Mouse (Mus musculus) cerebellum, postnatal 4 days (tissue): ENCODE results near the gene Atg3.
A peak's percentile ranks its signal among the peaks of the same experiment; 100 is the strongest.

Experiments used
- DNase-seq, 2 experiments: peaks; one replicate each; pipeline ENCODE4 v3.0.0; 2022; ENCODE audit warnings: low spot score in 2 of 2, mixed read lengths in 1 of 2

Gene Atg3

DNA sequence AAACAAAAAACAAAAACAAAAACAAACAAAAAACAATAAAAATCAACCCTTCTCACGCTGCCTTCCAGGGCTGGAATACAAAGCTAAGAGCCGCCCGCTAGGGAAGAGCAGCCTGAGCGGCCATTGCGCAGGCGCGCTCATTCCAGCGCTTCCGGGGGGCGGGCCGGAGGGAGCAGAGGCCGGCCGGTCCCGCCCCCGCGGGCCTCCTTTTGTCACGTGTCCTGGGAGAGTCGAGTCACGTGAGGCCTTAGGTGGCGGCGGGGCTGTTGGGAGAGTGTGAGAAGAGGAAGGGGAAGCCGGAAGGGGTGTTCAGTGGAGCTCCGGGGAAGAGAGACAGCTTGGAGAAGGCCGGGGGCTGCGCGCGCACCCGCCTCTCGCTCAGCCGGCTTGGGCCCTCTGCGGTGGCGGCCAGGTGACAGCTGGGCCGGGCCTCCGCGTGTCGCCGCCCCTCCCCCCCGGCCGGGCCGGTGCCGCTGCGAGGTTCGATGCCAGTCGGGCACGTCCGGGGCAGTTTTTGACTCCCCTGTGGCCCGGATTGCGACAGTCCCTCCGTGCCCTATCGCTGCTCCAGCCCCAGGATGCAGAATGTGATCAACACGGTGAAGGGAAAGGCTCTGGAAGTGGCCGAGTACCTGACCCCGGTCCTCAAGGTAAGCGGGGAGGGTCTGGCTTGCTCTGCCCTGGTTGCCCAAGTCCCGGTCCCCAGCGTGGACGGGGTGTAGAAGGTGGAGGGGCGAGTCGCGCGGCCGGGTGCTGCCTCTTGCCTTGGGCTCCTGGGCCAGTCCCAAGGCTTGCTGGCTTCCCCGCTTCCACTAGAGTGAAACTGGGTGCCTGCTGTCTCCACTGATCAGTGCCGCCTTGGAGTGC lies at the start of gene Atg3, which contains the start of gene Slc35a5:
TSS of gene Atg3 (plus strand) at position 264 of the 867 bp plus-strand sequence.
TSS of gene Slc35a5 (minus strand) at position 185 of the 867 bp plus-strand sequence.
- peak; percentile 88 to 93 for DNase-seq

DNA sequence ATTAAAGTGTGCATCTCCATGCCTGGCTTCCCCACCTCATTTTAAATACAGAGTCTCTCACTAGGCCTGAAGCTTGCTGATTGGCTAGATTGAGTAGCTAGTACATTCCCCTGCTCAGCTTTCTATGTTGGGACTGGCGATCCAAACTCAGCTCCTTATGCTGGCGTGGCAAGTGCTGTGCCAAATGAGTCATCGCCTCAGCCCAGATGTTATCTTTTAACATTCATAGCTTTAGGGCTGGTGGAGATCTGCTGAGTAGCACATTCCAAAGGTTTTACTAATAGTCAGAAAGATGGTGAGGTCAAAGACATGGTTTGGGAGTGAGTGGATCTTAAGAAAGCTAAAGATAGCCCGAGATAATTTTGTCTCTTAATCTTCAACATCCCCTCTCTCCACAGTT lies 48.1 kb upstream of the Atg3 start:
- no peak for DNase-seq

DNA sequence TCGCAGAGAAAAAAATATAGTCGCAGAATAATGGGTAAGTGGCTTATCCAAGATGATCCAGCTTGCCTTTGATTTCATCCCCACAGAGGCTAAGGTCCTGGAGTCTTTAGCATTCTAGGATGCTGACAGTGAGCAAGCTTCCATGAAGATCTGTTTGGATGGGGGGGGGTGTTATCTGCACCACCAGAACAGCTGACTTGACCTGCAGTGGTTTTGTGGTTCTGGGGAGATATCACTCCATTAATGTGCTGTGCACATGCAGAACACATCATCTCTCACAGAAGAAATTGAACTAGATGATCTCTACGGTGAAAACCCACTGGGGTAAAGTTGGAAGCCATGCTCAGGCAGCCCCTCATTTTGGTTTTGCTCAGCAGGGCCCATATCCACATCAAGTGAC lies 41.4 kb upstream of the Atg3 start:
- no peak for DNase-seq

DNA sequence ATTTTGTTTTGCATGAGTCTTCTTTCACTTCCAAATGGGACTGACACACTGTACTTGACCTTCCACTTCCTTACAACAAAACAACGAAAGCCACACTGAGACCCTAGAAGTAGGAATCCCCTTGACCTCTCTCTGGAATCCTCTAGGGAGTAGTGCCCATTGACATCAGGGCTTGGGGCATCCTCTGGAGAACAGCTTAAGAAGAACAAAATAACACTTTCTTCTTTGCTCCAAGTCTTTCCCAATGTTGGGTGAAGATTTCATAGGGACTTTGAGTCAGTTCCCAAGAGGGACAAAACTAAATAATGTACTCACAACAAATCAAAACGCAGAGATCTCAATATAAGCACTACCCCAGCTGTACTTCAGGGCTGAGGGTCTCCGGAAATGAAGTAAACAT lies 39.8 kb upstream of the Atg3 start:
- no peak for DNase-seq

DNA sequence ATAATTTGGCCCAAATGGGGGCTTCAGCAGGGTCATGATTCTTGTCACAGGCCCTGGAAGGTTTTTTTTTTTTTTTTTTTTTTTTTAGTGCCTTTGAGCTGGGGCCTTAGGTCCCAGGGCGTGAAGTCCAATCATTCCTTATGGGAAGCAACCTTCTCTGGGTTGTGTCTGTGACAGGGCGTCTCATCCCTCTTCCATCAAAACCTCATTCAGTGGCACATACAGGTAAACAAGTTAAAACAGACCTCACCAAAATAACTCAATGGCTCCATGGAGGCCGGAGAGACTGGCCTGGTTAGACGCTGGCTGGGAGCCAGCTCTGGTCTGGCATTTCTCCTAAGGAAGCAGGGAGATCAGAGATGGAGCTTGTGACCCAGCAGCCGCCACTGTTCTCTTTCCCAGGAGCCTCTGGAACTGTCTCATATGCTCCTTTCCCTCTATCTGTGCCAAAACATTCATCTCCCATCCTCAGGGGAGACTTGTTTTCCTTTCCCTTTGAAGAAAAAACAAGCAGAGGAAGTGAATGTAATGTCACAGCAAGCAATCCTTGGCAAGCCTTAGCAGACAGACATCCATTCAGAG lies 37.6 kb upstream of the Atg3 start:
- peak in 1 of 2 experiments; percentile 58 for DNase-seq

DNA sequence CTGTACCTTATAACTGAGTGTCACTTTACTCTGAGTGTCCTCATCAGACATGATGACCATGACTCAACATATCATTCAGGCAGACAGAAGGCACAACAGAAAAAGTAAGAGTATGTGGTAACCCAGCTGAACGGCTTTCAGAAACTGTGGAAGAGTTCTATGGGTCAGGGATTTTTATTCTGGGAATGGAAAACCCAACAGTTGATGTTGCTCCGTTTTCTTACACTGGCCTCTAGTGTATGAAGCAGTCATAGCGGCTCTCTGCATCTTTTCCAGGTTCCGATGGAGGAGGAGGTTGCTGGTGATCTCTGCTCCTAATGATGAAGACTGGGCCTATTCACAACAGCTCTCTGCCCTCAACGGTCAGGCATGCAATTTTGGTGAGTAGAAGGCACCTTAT lies 36.0 kb upstream of the Atg3 start:
- peak in 1 of 2 experiments; percentile 4 for DNase-seq

DNA sequence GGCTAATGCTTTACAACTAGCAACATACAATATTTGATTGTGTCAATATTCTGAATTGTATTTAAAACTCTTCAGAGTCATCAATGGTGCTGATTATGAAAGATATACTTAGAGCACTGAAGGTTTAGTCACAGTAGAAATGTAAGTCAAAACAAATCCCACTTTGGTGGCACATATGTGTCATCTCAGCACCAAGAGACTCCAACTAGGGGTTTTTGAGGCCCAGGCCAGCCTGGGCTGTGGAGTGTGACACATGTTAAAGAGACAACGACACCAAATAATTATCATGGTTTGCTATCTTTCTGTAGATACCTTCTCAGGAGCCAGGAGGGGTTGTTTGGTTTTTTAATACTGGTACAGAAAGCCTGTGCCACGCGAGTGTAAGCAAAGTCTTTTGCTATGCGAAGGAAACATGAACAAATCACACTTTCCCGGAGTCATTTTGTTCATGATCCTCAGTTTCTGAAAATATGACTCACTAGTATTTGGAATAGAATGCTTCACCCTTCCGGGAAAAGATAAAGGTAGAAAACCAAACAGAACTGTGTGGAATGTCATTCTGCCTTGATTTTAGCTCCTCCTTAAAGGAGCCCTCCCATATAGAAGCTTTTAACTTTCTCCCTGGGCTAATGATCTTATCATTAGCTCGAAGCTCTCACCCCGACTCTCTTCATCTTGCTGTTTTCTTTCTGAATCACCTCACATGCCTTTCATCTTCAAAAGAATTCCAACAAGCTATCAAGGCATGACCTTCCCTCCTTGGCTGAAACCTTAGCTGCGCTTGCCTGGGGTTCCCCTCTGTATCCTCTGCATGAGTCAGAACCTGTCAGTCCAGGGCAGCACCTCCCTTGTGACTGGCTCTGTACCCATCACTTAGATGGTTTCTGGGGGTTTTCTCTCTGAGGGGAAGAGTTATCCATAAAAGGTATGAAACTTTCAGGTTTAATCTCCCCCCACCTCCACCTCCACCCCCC lies 34.1 kb upstream of the Atg3 start:
- no peak for DNase-seq

DNA sequence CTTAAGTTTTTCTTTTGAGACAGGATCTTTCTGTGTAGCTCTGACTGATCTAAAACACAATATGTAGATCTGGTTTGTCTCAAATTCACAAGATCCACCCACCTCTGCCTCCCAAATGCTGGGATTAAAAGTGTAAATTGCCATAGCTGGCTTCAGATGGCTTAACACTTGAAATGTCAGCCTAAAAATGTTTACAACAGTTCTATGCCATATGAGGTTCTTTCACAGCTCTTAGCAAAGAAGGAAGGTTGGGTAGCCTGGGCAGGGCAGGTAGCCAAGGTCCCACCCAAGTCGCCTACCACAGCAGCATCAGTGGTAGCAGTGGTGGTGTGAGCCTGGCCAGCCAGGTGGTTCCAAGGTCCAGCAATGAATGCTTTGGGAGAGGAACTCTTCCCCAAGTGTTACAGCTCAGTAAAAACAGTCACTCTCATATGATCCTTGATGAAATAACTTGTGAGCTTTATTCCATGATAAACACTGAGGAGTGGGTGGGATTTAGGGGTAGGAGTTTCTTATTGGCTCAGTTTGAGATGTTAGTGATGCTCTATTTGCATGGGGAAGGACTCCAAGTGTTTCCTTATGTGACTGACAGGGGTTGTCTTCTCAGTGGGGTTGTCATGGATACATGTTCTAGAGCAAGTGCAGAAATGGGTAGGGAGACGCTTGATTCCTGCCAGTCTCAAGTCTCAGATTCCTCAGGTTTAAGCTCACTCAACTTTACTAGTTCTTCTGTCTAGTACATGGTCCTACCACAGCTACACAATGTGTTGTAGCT lies 30.5 kb upstream of the Atg3 start:
- no peak for DNase-seq

DNA sequence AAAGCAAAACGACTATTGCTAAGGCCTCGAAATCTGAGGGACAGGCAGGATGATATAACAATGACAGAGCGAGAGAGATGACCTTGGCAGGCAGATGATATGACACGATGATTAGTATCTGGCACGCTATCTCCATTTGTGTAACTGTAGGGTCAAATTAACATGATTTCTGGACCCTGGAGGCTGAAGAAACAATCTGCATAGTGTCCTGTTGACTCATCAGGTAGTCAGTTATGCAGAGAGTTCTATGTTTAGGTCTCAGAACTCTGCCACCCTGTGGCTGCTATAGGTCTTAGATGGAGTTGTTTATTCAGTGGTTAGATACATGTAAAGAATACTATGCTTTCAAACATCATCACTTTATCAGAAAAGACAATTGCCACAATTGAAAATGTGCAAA lies 16.9 kb upstream of the Atg3 start:
- no peak for DNase-seq

DNA sequence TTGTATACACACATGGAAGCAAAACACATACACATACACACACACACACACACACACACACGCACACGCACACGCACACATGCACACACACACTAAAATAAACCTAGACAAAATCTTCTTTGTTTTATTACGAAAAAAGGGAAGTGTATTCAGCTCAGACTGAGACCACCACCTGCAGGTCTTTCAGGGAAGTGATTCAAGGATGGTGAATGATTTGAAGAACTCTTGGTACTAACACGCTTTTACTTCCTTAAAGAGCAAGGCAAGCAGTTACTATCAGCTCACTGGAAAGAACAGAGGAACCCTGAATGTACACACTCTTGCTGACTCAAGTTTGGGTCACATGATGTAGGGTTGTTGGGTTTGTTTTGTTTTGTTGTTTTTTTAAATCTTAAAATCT lies 16.0 kb upstream of the Atg3 start:
- no peak for DNase-seq

DNA sequence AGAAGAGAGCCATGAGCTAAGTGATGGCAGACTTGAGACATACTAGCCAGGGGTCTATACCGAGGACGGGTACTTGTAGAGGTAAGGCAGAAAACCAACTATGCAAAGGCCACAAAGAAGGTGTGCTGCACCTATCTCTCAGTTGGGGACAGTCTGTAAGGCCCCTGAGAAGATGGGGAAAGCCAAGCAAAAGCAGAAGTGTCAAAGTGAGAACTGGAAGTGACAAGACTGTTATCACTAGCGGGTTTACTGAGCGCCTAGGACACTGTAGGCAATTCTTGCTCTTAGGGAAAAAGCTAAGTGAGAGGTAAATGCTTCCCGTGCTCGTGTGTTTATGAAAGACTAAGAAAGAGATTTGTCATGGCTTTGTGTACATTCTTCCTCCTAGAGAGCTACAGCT lies 13.5 kb upstream of the Atg3 start:
- no peak for DNase-seq

DNA sequence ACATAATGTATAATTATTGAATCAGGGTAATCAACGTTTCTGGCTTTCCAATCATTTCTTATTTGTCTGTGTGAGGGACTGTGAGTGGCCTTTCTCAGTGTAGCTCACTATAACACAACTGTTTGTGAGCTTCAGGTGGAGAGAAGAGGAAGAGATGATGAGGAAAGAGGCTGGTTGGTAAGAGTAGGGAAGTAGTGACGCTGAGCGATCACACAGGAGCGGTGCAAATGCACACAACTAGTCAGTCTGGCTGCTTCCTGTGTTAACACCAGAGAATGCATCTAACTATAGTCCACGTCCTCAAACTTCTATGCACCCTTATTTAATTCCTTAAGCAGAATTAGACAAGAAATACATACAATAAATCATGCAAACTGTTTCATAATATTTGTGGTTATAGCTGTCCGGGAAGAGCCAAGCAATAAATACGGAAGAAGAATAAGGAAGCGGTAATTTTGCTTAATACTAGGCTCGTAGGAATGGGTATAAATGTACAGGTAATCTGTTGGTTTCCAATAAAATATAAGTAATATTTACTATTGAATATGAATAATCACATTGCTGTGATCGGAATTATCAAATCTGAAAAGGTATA lies 10.0 kb upstream of the Atg3 start:
- no peak for DNase-seq

DNA sequence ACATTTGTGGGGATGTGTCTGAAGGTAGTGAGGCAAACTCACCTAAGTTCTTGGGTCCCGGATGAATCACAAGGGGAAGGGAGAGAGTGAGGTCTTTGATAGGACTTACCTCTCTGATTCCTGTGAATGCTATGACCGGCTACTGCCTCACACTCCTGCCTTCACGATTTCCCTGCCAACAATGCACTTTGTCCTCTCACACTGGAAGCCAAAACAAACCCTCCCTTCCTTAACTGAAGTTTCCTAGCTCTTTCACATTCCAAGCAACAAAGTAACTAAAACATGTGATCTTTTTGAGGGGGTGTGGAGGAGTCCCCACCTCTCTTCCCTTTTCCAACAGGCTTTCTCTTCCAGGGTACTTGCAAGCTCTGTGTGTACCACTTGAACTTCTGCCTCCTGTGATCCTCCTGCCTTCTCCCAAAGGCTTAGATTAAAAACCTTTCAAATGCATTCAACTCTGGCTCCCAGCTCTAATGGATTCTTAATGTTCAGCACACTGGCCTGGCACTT lies 3.8 kb upstream of the Atg3 start:
- no peak for DNase-seq

DNA sequence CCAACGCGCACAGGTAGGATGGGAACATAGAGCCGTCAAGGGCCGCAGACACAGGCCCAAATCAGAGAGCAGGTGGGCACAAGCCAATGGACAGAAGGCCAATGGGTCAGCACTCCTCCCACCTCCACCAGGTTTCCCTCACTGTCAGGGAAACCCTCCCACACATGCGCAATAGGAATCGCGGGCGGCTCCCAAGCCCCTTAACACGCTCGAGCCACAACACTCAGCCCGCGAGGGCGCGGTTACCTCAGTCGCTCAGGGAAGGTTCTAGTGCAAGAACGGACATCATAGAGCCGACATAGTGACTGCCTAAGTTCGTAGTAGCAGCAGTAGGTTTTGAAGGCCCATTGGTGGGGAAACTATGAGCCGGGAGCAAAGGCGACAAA lies 456 bp upstream of the Atg3 start:
- DNase-seq, result peak; percentile 38 to 64

DNA sequence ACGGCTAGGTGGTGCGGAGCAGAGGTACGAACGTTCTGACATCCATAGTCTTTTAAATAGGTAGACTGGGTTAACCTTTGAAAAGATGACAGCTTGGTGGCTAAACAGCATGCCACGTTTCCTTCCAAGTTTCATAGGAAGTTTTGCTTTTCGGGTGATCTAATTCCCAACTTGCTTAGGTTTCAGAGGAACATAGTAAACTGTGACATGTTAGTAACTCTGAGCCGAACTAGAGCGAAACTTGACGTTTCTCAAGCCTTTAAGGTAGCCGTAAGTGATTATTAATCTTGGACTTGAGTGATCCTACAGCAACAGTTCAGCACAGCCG lies 768 bp downstream of the Atg3 start:
- DNase-seq, result no peak

DNA sequence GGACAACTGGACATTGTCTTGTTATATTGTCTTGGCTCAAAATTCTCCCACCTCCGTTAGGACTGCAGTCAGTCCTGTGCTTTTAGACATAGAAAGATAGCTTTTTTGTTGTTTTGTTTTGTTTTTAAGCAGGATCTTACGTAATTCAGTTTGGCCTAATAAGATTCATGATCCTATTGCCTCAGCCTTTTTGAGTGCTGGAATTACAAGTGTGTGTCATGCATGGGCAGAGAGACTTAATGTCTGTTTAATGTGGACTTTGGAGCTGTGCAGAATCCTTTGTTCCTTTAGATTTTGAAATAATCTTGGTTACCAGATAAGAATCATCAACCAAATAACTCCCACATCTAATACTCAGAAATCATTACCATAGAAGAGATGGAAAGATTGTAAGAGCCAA lies 20.0 kb downstream of the Atg3 start:
- DNase-seq, result no peak

DNA sequence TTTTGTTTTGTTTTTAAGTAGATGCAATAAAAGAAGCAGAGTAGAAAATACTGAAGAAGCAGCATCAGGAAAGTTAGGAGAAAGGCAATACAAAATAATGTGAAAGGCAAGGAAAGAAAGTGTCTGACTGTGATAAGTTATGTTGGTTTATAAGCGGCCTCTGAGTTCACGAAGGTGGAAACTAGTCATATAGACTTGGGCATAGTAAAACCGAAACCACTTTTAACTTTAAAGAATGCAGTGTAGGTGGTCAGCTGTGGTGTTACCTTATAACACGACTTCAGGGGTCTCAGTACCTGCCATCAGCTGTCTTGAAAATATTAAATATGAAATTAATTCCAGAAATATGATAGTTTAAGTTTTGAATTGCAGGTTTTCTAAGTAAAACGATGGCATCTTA lies 23.2 kb downstream of the Atg3 start:
- no peak for DNase-seq

DNA sequence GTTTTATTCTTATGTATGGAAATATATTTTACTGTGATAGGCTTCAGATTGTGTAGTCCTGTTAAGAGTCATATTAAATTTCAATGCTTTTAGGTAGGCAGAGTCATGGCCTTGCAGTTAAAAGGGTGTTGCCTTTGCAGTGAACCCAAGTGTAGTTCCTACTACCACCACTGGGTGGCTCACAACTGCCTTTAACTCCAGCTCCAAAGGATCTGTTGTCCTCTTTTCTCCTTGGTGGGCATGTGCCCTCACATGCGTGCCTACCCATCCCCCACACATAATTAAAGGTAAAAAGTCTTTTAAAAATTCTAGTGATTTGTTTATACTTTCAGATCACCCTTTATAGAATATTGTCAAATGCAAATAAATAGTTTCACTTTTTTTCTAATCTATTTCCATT lies 34.0 kb downstream of the Atg3 start:
- DNase-seq, result peak; percentile 69 to 81

DNA sequence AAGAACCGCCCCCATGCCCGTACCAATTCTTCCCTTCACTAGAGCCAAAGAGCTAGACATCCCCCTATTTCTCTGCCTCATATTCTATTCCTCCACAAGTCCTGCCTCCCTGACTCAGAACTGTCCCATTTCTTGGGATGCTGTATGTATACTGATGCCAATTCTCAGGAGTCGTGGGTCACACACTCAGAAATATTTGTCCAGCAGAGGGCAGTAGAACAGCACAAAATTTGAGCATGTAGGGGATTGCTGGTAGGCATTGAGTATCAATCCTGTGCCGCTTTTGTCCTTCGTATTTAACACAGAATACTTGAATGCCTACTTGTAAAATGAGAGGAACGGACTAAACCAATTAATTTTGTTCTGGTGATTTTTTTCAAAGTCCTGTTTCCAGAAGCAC lies 38.2 kb downstream of the Atg3 start:
- peak; percentile 38 to 68 for DNase-seq

DNA sequence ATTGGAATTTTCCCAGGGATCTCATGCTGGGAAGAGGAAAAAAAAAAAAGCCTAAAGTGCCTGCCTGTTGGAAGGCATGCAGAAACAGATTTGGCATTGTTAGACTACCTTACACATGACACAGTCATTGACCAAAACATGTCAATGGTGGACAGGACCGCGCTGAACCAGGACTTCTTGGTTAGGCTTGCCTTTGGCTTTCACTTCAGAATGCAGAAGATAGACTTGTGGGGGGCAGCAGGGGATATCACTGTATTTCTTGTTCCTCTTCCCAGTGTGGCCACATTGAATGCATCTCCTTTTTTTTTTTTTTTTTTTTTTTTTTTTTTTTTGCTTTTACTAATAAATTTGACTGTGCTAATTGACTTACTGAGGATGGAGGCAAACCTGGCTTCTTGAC lies 42.8 kb downstream of the Atg3 start:
- no peak for DNase-seq

DNA sequence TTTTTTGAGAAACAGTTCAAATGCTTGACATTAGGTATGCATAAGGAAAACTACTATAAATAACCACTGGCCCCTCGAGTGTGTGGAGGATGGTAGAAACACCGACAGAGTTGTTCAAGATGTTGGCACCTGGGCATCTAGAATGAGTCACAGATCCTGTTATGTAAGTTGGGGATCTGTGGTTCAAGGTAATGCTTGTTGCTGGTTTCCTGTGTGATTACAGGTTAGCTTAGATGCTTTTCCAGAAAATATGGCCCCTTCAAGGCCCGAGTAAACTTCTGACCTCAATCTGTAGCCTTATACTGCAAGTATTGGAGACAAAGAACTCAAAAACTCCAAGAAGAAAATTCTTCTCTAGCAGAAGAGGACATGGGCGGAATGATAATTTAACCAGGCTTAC lies 45.9 kb downstream of the Atg3 start:
- DNase-seq, result no peak
